Mouse (Mus musculus): ENCODE measurements around the gene Maml3. TPM values are rescaled to one million over a fixed set of nuclear protein-coding genes. Genes with fewer than 3 reads are reported as not detected.
A peak's percentile ranks its signal among the peaks of the same experiment; 100 is the strongest.

Maml3 gene
- polyA plus RNA-seq, 1 experiment from 2014 or later: 8.2 TPM

DNA sequence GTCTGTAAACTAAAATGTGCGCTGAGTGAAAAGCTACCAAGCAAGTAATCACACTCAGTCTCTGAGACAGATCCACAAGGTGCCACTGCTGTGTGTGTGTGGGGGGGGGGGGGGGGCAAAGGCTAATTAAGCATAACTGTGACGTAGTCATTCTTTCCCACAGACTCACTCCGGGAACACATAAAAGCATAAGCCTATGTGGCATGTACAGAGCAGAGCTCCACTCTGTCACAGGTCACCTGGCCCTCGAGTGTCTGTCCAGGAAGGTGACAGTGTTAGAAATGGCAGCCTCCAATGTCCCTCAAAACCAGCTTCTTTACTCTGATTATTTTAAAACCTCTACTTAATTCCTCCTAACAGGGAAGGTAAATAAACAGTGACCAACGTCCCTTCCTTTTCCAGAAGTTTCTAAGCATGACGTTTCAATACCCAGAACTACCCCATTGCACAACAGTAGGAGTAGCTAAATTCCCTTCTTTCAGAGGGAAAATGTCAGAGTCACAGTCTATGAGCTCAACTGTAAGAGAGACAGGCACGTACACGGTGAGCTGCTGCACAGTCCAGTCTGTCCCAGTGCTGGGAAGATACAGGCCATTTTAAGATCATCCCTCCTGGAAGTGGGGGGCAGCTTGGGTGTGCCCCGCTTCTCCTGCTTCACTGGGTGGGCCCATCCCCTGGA, 93.7 kb downstream of the Maml3 start:
- H3K27me3 ChIP-seq: no peaks in the 10 kb centered on the region
- H3K4me2 ChIP-seq: no peak overlapping the region
- 0 out of 2 replicates have a peak overlapping the region, but pooled peaks have one; percentile 23 for H3K27ac ChIP-seq
- peaks cover 48% of the 10 kb centered on the region for H3K4me1 ChIP-seq (replicated peaks)
- no peak for ATAC-seq (ENCODE audit: low FRiP score)
- no peak overlapping the region for H3K4me3 ChIP-seq
- H3K36me3 ChIP-seq: no peaks in the 10 kb centered on the region
- H3K9ac ChIP-seq: no peak overlapping the region
- WGBS: 65% methylated on average over 9 of the region's 9 CpGs
- H3K9me3 ChIP-seq: no peaks in the 10 kb centered on the region

DNA sequence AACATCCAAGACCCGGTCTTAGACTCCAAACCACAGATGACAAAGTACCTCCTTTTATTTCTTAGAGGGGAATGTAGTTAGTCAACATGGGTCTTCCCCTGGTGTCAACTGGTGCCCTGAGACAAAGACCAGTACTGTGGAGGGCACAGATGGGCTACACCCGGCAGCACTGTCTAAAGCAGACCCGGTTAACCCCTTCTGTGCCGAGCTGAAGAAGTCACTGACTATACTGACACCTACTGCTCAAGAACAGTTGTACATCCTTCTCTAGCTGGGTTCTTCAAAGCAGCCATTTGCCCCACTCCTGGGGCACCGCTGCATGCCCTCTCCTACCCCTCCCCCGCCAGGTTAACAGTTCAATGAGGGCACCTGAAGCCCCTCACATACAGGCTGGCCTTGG, 95.6 kb downstream of the Maml3 start:
- WGBS: 24% methylated on average over 6 of the region's 6 CpGs

DNA sequence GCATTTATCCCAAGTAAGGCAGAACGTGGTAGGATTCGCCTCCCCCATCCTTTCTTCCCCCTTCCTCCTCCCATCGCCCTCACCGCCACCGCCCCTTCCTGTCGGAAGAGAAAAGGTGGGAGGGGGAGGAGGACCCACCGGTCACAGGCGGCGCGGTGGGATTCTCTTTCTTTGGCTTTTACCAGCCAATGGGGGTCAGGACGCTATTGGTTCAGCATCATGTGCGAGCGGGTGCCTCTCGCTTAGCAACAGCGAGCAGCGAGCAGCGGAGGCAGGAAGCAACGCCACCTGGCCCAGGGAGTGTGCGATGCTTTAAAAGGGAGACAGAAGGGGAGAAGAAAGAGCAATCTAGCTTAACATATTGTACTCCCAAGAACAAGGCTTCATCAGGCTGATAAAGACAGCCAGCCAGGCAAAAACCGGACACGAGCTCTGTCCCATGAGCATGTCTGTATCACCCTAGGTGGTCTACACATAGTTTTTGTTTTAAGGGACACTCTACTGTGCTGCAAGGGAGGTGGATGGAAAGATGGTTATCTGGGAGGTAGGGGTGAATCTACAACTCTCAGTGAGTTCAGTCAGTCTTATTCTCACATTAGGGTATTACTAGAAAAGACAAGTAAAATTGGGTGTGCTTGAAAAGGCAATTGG, 97.1 kb downstream of the Maml3 start:
- under 1% methylated on average over 18 of the region's 21 CpGs for WGBS
- H3K27ac ChIP-seq: peak overlapping the region; percentile 97

More for the DNA sequence above, 95.6 kb downstream of the Maml3 start:
- H3K4me1 ChIP-seq (replicated peaks): peaks cover 57% of the 10 kb centered on the region
- H3K27me3 ChIP-seq: no peaks in the 10 kb centered on the region
- H3K36me3 ChIP-seq: no peaks in the 10 kb centered on the region
- H3K4me2 ChIP-seq: no peak overlapping the region; the same call in 1 of the 2 replicates
- H3K27ac ChIP-seq: peak overlapping the region; percentile 76
- H3K9ac ChIP-seq: no peak overlapping the region
- H3K4me3 ChIP-seq: no peak overlapping the region
- ATAC-seq (ENCODE audit: low FRiP score): peak; percentile 49
- H3K9me3 ChIP-seq: no peaks in the 10 kb centered on the region

DNA sequence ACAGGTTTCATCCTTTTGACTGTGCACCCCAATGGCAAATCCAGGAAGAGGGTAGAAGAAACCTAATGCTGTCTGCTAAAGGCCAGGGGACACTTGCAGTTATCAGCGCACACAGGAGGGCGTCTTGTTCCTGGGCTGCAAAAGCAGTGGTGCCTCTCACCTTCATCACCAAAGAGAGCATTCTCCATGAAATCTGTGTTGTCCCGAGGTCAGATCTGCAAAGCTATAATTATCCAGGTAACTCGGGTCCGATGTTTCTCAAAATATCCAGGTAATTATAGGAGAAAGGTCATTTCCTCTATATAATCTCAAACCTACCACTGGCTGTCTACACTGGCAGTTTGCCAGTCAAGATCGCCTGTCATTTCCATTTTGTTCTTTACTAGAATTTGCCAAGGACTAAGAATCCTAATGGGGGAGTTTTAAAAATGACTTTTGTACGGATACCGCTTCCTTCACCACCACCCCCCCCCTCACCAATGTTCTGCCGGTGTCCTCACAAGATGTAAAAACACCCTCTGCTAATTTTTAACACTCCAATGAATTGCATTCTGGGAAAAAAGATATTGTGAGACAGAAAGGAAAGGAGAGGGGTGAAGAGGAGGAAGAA, 98.0 kb downstream of the Maml3 start:
- Histone ChIP-seq H3K4me3 (peak overlapping the region; percentile 33), H3K9ac (peak overlapping the region; percentile 74), H3K36me3 (no peaks in the 10 kb centered on the region), H3K4me1 (replicated peaks) (peaks cover 60% of the 10 kb centered on the region), H3K27me3 (no peaks in the 10 kb centered on the region), H3K27ac (peak overlapping the region; percentile 97), H3K4me2 (peak overlapping the region; percentile 57), H3K9me3 (no peaks in the 10 kb centered on the region)
- WGBS: 43% methylated on average over 9 of the region's 9 CpGs
- 0 out of 2 replicates have a peak, but pooled peaks have one; percentile 1 for ATAC-seq (ENCODE audit: low FRiP score)

More for the DNA sequence above, 97.1 kb downstream of the Maml3 start:
- Histone ChIP-seq H3K9ac (peak overlapping the region; percentile 74), H3K36me3 (no peaks in the 10 kb centered on the region), H3K4me2 (peak overlapping the region; percentile 57), H3K9me3 (no peaks in the 10 kb centered on the region), H3K4me3 (peak overlapping the region; percentile 33), H3K4me1 (replicated peaks) (peaks cover 57% of the 10 kb centered on the region), H3K27me3 (no peaks in the 10 kb centered on the region)
- ATAC-seq (ENCODE audit: low FRiP score): peak; percentile 91

DNA sequence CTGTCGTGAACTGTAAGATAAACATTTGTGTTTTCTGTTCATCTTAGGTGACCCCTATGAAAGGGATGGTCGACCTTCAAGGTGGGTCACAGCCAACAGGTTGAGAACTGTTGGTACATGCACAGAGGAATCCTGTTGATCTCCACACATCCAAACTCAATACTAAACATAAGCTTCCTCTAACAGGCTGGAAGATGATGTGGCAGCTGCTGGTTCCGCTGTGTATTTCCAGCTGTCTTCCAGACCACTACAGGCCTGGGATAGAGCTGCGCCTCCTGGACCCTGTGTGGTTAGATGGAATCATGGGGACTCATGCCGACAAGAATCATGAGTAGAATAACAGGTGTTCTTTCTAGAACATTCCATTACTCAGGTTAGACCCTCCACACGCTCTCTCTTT, 101.2 kb downstream of the Maml3 start:
- Histone ChIP-seq H3K9ac (no peak overlapping the region), H3K4me3 (no peak overlapping the region), H3K36me3 (no peaks in the 10 kb centered on the region), H3K27me3 (no peaks in the 10 kb centered on the region), H3K27ac (no peak overlapping the region), H3K9me3 (no peaks in the 10 kb centered on the region), H3K4me2 (no peak overlapping the region), H3K4me1 (replicated peaks) (peaks cover 45% of the 10 kb centered on the region)
- no peak for ATAC-seq (ENCODE audit: low FRiP score)
- WGBS: 93% methylated on average over 6 of the region's 6 CpGs

DNA sequence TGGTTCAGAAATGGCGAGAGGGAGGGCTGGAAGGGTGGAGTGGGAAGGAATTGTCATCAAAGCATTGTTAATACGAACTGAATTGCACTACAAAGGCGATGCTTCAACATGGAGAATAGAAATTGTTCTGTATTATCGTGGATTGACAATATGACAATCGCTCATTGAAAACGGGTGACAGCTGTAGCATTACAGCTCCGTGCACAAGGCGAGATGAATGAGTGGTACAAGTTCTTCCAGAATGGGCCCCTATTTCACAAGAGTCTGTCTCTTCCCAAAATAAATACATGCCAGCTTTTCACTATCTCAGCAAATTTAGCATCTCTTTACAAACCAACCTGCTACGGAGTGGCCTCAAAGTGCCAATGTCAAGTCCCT, 103.4 kb downstream of the Maml3 start:
- H3K27me3 ChIP-seq: no peaks in the 10 kb centered on the region
- H3K4me3 ChIP-seq: no peak overlapping the region
- 34% methylated on average over 9 of the region's 9 CpGs for WGBS
- no peaks in the 10 kb centered on the region for H3K9me3 ChIP-seq
- H3K4me1 ChIP-seq (replicated peaks): peaks cover 42% of the 10 kb centered on the region
- no peak overlapping the region for H3K4me2 ChIP-seq
- H3K27ac ChIP-seq: no peak overlapping the region
- no peaks in the 10 kb centered on the region for H3K36me3 ChIP-seq
- H3K9ac ChIP-seq: no peak overlapping the region
- ATAC-seq (ENCODE audit: low FRiP score): no peak

DNA sequence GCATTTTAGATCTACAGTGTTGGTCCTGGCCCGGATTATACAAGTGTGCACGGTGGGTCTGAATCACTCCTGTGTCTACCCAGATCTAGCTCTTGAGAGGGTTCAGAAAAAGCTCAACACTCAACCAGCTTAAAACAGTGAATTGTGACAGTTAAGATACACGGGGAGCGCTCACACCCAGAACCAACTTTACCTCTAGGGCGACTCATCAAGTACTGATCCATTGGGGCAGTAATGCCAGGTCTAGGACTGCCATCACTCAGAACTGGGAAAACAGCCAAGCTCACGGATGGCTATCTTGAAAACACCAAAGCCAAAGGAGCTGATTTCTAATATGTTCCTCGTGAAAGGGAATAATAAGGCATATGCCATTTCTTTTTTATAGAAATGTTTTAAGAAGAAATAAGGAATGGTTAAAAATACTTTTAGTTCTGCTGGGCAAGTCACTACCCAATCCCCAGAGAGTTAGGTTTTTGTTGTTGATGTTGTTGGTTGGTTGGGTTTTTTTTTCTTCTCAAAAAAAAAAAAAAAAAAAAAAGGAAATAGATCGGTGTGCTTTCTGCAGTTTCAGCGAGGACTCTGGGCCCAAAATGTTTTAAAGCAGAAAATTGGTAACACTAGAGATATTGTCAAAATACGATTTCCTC, 103.9 kb downstream of the Maml3 start:
- H3K4me3 ChIP-seq: no peak overlapping the region
- no peak overlapping the region for H3K4me2 ChIP-seq
- H3K36me3 ChIP-seq: no peaks in the 10 kb centered on the region
- no peaks in the 10 kb centered on the region for H3K9me3 ChIP-seq
- 77% methylated on average over 10 of the region's 10 CpGs for WGBS
- H3K4me1 ChIP-seq (replicated peaks): peaks cover 37% of the 10 kb centered on the region
- ATAC-seq (ENCODE audit: low FRiP score): no peak
- H3K9ac ChIP-seq: no peak overlapping the region
- no peaks in the 10 kb centered on the region for H3K27me3 ChIP-seq
- no peak overlapping the region for H3K27ac ChIP-seq

DNA sequence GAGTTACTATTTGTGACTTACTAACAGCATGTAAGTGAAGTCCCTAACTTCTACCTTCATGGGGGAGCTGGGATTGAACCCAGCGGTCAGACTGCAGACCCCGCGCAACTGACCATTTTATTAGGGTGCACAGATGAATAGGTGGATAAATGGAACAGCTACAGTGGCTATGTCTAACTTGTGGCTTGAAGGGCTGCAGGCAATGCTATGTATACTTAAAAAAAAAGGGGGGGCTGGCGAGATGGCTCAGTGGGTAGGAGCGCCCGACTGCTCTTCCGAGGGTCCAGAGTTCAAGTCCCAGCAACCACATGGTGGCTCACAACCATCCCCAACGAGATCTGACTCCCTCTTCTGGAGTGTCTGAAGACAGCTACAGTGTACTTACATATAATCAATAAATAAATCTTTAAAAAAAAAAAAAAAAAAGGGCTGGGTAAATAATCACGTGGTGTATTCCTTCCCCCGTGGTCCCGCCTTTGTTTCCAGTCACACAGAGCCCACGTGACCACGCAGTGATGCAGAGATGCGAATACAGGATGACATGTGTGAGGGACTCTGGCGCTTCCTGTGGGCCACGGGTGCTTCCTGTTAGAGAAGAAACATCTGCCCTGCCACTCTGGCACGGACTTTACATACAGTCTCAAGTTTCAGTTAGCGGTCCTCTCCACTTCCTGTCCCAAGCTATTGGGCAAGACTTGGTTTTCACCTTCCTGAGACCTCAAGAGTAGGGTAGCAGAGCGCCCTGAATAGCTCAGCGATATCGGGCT, 105.0 kb downstream of the Maml3 start:
- Histone ChIP-seq H3K9me3 (no peaks in the 10 kb centered on the region), H3K4me3 (no peak overlapping the region), H3K9ac (no peak overlapping the region), H3K36me3 (no peaks in the 10 kb centered on the region), H3K27ac (no peak overlapping the region), H3K4me1 (replicated peaks) (peaks cover 30% of the 10 kb centered on the region), H3K27me3 (no peaks in the 10 kb centered on the region), H3K4me2 (no peak overlapping the region)
- WGBS: 93% methylated on average over 21 of the region's 21 CpGs
- ATAC-seq (ENCODE audit: low FRiP score): no peak

DNA sequence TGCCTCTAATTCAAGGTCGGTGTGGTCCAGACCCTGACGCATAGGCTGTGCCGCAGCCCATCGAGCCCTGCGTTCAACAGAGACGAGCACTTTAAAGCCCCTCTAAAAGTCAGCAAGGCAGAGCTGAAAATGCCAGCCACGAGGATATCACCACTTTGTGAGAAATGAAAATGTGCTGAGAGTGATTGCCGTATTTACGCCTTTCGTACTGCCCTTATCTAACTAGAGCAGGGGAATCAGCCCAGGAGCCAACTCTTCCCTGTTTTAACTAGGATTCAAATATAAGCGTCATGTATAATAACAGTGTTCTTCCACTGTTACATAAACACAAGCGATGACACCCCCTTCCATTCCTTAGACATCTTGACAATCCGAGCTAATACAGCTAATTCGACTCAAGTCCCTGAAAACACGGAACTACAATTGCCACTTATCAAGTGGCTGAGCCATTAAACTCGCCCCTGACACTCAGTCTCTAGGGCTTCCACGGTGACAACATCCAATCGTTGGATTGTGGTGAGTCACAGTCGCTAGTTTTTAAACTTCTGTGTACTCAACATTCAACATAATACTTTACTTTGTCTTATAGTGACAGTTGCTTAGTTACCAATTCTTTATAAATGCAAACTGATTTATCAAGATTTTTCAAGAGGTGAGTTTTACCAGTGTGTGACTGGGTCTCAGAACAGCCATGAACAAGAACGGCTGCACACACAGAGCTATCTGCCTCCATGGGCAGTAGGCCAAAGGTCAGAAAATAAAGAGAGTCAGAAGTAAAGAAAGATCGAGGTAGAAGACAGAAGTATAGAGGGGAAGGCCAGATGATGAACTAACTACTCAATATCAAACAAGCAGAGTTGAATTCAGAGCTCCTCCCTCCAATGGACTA, 106.1 kb downstream of the Maml3 start:
- ATAC-seq (ENCODE audit: low FRiP score): no peak
- Histone ChIP-seq H3K9ac (0 out of 2 replicates have a peak overlapping the region, but pooled peaks have one; percentile 35), H3K27ac (peak overlapping the region; percentile 50), H3K4me3 (no peak overlapping the region), H3K9me3 (no peaks in the 10 kb centered on the region), H3K36me3 (no peaks in the 10 kb centered on the region), H3K4me2 (no peak overlapping the region), H3K4me1 (replicated peaks) (peaks cover 30% of the 10 kb centered on the region), H3K27me3 (no peaks in the 10 kb centered on the region)
- 69% methylated on average over 21 of the region's 21 CpGs for WGBS

DNA sequence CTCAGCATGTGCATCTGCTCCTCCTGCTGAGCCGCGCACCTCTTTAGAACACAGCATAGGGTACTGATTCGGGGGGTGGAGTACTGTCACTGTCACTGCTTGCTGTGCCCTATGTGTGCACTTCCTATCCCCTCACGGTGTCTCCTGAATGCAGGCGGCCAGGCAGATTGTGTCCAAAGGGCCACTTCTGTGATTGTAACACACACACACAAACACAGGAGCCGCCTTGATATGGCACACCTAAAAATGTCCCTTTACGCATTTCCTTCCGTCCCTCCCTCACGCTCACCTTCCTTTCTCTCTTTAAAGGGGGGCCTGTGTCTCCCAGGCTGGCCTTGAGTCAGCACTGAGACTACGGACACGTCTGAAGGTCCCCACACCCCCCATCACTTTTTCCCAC, 107.3 kb downstream of the Maml3 start:
- 87% methylated on average over 11 of the region's 11 CpGs for WGBS
- Histone ChIP-seq H3K4me3 (no peak overlapping the region), H3K27me3 (no peaks in the 10 kb centered on the region), H3K36me3 (no peaks in the 10 kb centered on the region), H3K27ac (no peak overlapping the region), H3K9ac (0 out of 2 replicates have a peak overlapping the region, but pooled peaks have one; percentile 35), H3K4me2 (no peak overlapping the region), H3K9me3 (no peaks in the 10 kb centered on the region), H3K4me1 (replicated peaks) (peaks cover 30% of the 10 kb centered on the region)
- ATAC-seq (ENCODE audit: low FRiP score): peak; percentile 41; the same call in 1 of the 2 replicates

DNA sequence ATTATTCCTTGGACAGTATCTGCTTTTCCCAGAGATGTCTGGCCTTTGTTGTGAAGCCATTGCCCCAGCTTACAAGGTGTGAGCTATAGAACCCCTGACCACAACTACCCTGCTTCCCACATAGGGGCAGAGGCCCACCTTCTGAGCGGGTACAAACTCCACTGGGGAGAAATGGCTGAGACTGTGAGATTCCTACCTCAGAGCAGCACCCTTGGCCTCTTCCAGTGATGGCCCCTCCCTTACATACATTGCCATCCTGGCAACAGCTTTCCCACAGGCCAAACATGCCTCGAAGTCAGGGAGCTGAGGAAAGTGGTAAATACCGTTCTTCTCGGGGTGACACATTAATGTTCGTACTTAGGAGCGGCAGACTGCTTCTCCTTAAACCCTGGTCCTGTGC, 118.4 kb downstream of the Maml3 start:
- ATAC-seq (ENCODE audit: low FRiP score): no peak
- no peak overlapping the region for H3K4me2 ChIP-seq
- H3K36me3 ChIP-seq: no peaks in the 10 kb centered on the region
- 0 out of 2 replicates have a peak overlapping the region, but pooled peaks have one; percentile 20 for H3K9ac ChIP-seq
- no peak overlapping the region for H3K4me3 ChIP-seq
- 81% methylated on average over 6 of the region's 6 CpGs for WGBS
- no peaks in the 10 kb centered on the region for H3K27me3 ChIP-seq
- H3K9me3 ChIP-seq: no peaks in the 10 kb centered on the region
- H3K27ac ChIP-seq: peak overlapping the region; percentile 69
- H3K4me1 ChIP-seq (replicated peaks): peaks cover 37% of the 10 kb centered on the region

Measured in hindbrain, embryonic 13.5 days (tissue).